Mouse (Mus musculus) CH12.LX (cell line): ENCODE measurements at regions not wholly inside any gene's neighbourhood (a gene's known extent, or its start where the extent isn't known, plus 50 kb on each side); places are given as distances from the start of the nearest gene placed in this dataset.
A peak's percentile ranks its signal among the peaks of the same experiment; 100 is the strongest.

Experiments
- DNase-seq: peaks from one replicate; pipeline ENCODE4 v3.0.0-alpha.2; 2013; ENCODE audit errors: extremely low read depth
- H3K27ac ChIP-seq: 2 replicates; pipeline ENCODE4 v1.5.1; 2012; ENCODE audit warnings: low read depth, mild to moderate bottlenecking, control low read depth, moderate library complexity; ENCODE audit not compliant: insufficient read depth
- H3K27me3 ChIP-seq: replicated peaks from 2 replicates; pipeline ENCODE3; 2012; ENCODE audit warnings: inconsistent platforms
- H3K36me3 ChIP-seq, 2 experiments: replicated peaks in 1 of 2; 2 replicates each; pipeline versions ENCODE3 to v1.6.1; 2012; ENCODE audit warnings: inconsistent platforms in 1 of 2, low read length in 1 of 2, mild to moderate bottlenecking in 1 of 2, mixed read lengths in 1 of 2, moderate library complexity in 1 of 2; ENCODE audit not compliant: control insufficient read depth in 1 of 2, insufficient read depth in 1 of 2
- H3K4me1 ChIP-seq, 2 experiments: 2 replicates each; pipeline ENCODE4 v1.6.1; 2012; ENCODE audit warnings: inconsistent platforms in 1 of 2, moderate library complexity in 1 of 2; ENCODE audit not compliant: insufficient read depth in 2 of 2, control insufficient read depth in 1 of 2
- H3K4me2 ChIP-seq: 2 replicates; pipeline ENCODE4 v1.6.1; 2012; ENCODE audit warnings: low read depth, mild to moderate bottlenecking, control low read depth; ENCODE audit not compliant: poor library complexity, insufficient read depth, severe bottlenecking
- H3K4me3 ChIP-seq, 3 experiments: fragments of 150-350 bp in 1 of 3; sonication (generic) in 1 of 3; replicated peaks in 1 of 3; 2 replicates each; pipeline versions ENCODE3 to v1.5.1; 2011 to 2012; ENCODE audit warnings: low read depth in 2 of 3, low read length in 2 of 3, mild to moderate bottlenecking in 2 of 3, moderate library complexity in 2 of 3, control low read depth in 1 of 3, improper control_type of control experiment in 1 of 3, inconsistent platforms in 1 of 3, mixed read lengths in 1 of 3; ENCODE audit not compliant: poor library complexity in 1 of 3
- H3K79me2 ChIP-seq: replicated peaks from 2 replicates; pipeline ENCODE4 v1.6.1; 2012; ENCODE audit warnings: mild to moderate bottlenecking, moderate library complexity; ENCODE audit not compliant: control insufficient read depth, poor library complexity, insufficient read depth, severe bottlenecking; ENCODE audit errors: extremely low read depth
- H3K9ac ChIP-seq: 2 replicates; pipeline ENCODE4 v1.6.1; 2012; ENCODE audit warnings: low read depth, mild to moderate bottlenecking, control low read depth, moderate library complexity; ENCODE audit not compliant: insufficient read depth
- H3K9me3 ChIP-seq: replicated peaks from 2 replicates; pipeline ENCODE3; 2012; ENCODE audit warnings: low read length, inconsistent platforms, mixed read lengths
- BHLHE40 ChIP-seq: IDR thresholded peaks from 2 replicates; pipeline ENCODE4 v1.6.1; 2011; ENCODE audit warnings: mild to moderate bottlenecking, low read depth, low read length, improper control_type of control experiment
- CHD1 ChIP-seq: IDR thresholded peaks from 2 replicates; pipeline ENCODE4 v1.6.1; 2012; ENCODE audit warnings: low read depth, low read length, improper control_type of control experiment, inconsistent platforms
- CHD2 ChIP-seq: IDR thresholded peaks from 2 replicates; pipeline ENCODE4 v1.6.1; 2011; ENCODE audit warnings: low read length, improper control_type of control experiment
- CTCF ChIP-seq, 2 experiments: IDR thresholded peaks in 1 of 2; conservative IDR thresholded peaks in 1 of 2; 2 replicates each; pipeline ENCODE4 v1.5.1; 2011 to 2012; ENCODE audit warnings: low read depth in 2 of 2, low read length in 2 of 2, improper control_type of control experiment in 1 of 2, inconsistent platforms in 1 of 2, mild to moderate bottlenecking in 1 of 2, moderate library complexity in 1 of 2
- E2F4 ChIP-seq: IDR thresholded peaks from 2 replicates; pipeline ENCODE4 v1.6.1; 2011; ENCODE audit warnings: low read depth, low read length, improper control_type of control experiment; ENCODE audit not compliant: insufficient replicate concordance
- JUND ChIP-seq: conservative IDR thresholded peaks from 2 replicates; pipeline ENCODE4 v1.6.1; 2011; ENCODE audit warnings: low read depth, low read length, improper control_type of control experiment
- MAFK ChIP-seq: IDR thresholded peaks from 2 replicates; pipeline ENCODE4 v1.6.1; 2011; ENCODE audit warnings: low read length, improper control_type of control experiment; ENCODE audit not compliant: insufficient replicate concordance
- MAX ChIP-seq: IDR thresholded peaks from 2 replicates; pipeline ENCODE4 v1.6.1; 2011; ENCODE audit warnings: low read length, improper control_type of control experiment
- MYC ChIP-seq: IDR thresholded peaks from 2 replicates; pipeline ENCODE4 v1.6.1; 2011; ENCODE audit warnings: low read depth, mild to moderate bottlenecking, improper control_type of control experiment, low read length
- NELFE ChIP-seq: IDR thresholded peaks from 2 replicates; pipeline ENCODE4 v1.6.1; 2011; ENCODE audit warnings: low read depth, low read length, improper control_type of control experiment
- RAD21 ChIP-seq: IDR thresholded peaks from 2 replicates; pipeline ENCODE4 v1.6.1; 2011; ENCODE audit warnings: low read depth, mild to moderate bottlenecking, low read length, improper control_type of control experiment, moderate library complexity
- RCOR1 ChIP-seq: conservative IDR thresholded peaks from 2 replicates; pipeline ENCODE4 v1.6.1; 2012; ENCODE audit warnings: low read depth, mild to moderate bottlenecking, inconsistent platforms, low read length, improper control_type of control experiment
- SMC3 ChIP-seq: IDR thresholded peaks from 2 replicates; pipeline ENCODE4 v1.6.1; 2011; ENCODE audit warnings: low read depth, low read length, improper control_type of control experiment
- TBP ChIP-seq: conservative IDR thresholded peaks from 2 replicates; pipeline ENCODE4 v1.6.1; 2011; ENCODE audit warnings: low read depth, low read length, improper control_type of control experiment
- TCF12 ChIP-seq: IDR thresholded peaks from 2 replicates; pipeline ENCODE4 v1.6.1; 2014; ENCODE audit warnings: low read depth, mild to moderate bottlenecking, inconsistent platforms, low read length, improper control_type of control experiment
- ZKSCAN1 ChIP-seq: IDR thresholded peaks from 2 replicates; pipeline ENCODE4 v1.6.1; 2012; ENCODE audit warnings: low read depth, inconsistent platforms, low read length, improper control_type of control experiment, borderline replicate concordance
- dilution Hi-C: fragments of 300-500 bp; cut with MboI; formaldehyde crosslinking; loops from 2 replicates; pipeline ENCODE4 v1.14.3; 2020; ENCODE audit warnings: low sequenced_read_pairs; ENCODE audit not compliant: extremely low pct_unique_long_range_greater_than_20kb, extremely low pct_ligation_motif_present
- in situ Hi-C: fragments of 300-500 bp; cut with MboI; formaldehyde crosslinking; loops from 3 replicates; pipeline ENCODE4 v1.14.3; 2019; ENCODE audit warnings: low sequenced_read_pairs, low pct_ligation_motif_present, low pct_unique_long_range_greater_than_20kb, mixed read lengths

DNA sequence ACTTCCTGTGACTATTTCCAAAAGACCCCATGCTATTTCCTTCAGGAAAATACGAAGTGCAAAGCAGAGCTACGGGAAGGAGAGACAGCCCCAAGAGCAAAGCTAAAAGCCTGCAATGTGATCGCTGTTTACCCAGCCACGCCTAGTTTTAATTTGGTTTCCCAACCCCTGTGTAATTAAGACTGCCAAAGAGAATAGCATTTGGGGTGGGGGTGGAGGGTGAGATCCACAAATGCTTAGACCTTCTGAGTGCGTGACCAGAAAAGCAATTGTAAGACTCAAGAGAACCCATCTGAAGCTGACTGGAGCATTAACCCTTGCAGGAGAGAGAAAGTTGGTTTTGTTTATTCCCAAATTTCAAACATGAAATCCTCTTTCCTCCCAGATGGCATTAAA is 130.1 kb upstream of the Klf14 start:
- Histone ChIP-seq H3K4me3 (no peak overlapping the region), H3K27me3 (no peaks in the 10 kb centered on the region)
- in situ Hi-C loops: no loop called here

GRCm38 (mm10) chr6:31090288-31090687 is 131.4 kb upstream of the Klf14 start:
- Histone ChIP-seq H3K27ac (no peak overlapping the region), H3K9me3 (no peaks in the 10 kb centered on the region), H3K36me3 (peaks cover 70 to 94% of the 10 kb centered on the region in 2 experiments), H3K4me1 (peaks cover 3 to 56% of the 10 kb centered on the region in 2 experiments; a peak in 3 of 4 replicates), H3K79me2 (peaks cover 42% of the 10 kb centered on the region), H3K9ac (no peak overlapping the region), H3K27me3 (no peaks in the 10 kb centered on the region), H3K4me2 (no peak overlapping the region), H3K4me3 (no peak overlapping the region)
- in situ Hi-C loops (no loop called here), dilution Hi-C loops (no loop called here)
- TF ChIP-seq E2F4 (no peak), SMC3 (no peak), CHD2 (no peak), CHD1 (no peak), TCF12 (no peak), ZKSCAN1 (no peak), NELFE (no peak), BHLHE40 (no peak), JUND (no peak), CTCF (conservative IDR thresholded peaks at IDR 0.05 in 1 of 2, IDR thresholded peaks at IDR 0.05 in 1 of 2; ENCODE audit: low read depth in 2 of 2, low read length in 2 of 2) (no peak), RAD21 (no peak), MYC (no peak), MAX (no peak), TBP (no peak), RCOR1 (no peak)
- DNase-seq: no peak

More for the DNA sequence above, 130.1 kb upstream of the Klf14 start:
- Histone ChIP-seq H3K79me2 (peaks cover 33% of the 10 kb centered on the region), H3K36me3 (peaks cover 71 to 96% of the 10 kb centered on the region in 2 experiments), H3K9me3 (no peaks in the 10 kb centered on the region), H3K9ac (no peak overlapping the region; the same call in 1 of the 2 replicates), H3K4me2 (peak overlapping the region; percentile 55), H3K27ac (peak overlapping the region; percentile 30), H3K4me1 (peaks cover 3 to 68% of the 10 kb centered on the region in 2 experiments; a peak in 3 of 4 replicates)
- TF ChIP-seq ZKSCAN1 (no peak), CHD2 (no peak)
- dilution Hi-C loops: no loop called here
- no peak for DNase-seq

GRCm38 (mm10) chr6:31090791-31091190 is 131.9 kb upstream of the Klf14 start:
- dilution Hi-C loops (no loop called here), in situ Hi-C loops (no loop called here)
- TF ChIP-seq JUND (no peak), RCOR1 (no peak), MAFK (no peak), CHD2 (no peak)
- no peak overlapping the region for H3K27ac ChIP-seq
- no peak overlapping the region for H3K4me2 ChIP-seq
- H3K4me1 ChIP-seq: peaks cover 3 to 51% of the 10 kb centered on the region in 2 experiments; a peak in 3 of 4 replicates
- peaks cover 47% of the 10 kb centered on the region for H3K79me2 ChIP-seq
- H3K9me3 ChIP-seq: no peaks in the 10 kb centered on the region
- peaks cover 66 to 92% of the 10 kb centered on the region in 2 experiments for H3K36me3 ChIP-seq
- H3K27me3 ChIP-seq: no peaks in the 10 kb centered on the region
- DNase-seq: no peak
- H3K9ac ChIP-seq: no peak overlapping the region
- no peak overlapping the region for H3K4me3 ChIP-seq
